Mouse (Mus musculus): ENCODE results near the gene Vav2. TPM values are rescaled to one million over a fixed set of nuclear protein-coding genes. Genes with fewer than 3 reads are reported as not detected.

Vav2 gene
- polyA plus RNA-seq, 1 experiment from 2014 or later, result 3.2 TPM

- WGBS (ENCODE audit: insufficient replicate concordance), result 59% methylated on average over 5 of the region's 5 CpGs
Observed at GRCm38 (mm10) chr2:27331560-27331959, 95.3 kb downstream of the Vav2 start.

GRCm38 (mm10) chr2:27330446-27330845 lies 96.4 kb downstream of the Vav2 start:
- no peak for DNase-seq
- Histone ChIP-seq H3K4me1 (replicated peaks) (peaks cover 41% of the 10 kb centered on the region), H3K36me3 (no peaks in the 10 kb centered on the region), H3K9me3 (replicated peaks) (no peaks in the 10 kb centered on the region), H3K4me3 (replicated peaks) (no peak overlapping the region), H3K27ac (no peak overlapping the region), H3K4me2 (no peak overlapping the region), H3K27me3 (no peaks in the 10 kb centered on the region), H3K9ac (no peak overlapping the region)
- WGBS (ENCODE audit: insufficient replicate concordance), result 74% methylated on average over 8 of the region's 8 CpGs
- ATAC-seq (ENCODE audit: low read depth), result no peak

More at GRCm38 (mm10) chr2:27331560-27331959, 95.3 kb downstream of the Vav2 start:
- Histone ChIP-seq H3K36me3 (peaks cover 6% of the 10 kb centered on the region; the same call in 1 of the 2 replicates), H3K27ac (no peak overlapping the region), H3K9me3 (replicated peaks) (no peaks in the 10 kb centered on the region), H3K4me1 (replicated peaks) (peaks cover 35% of the 10 kb centered on the region), H3K9ac (no peak overlapping the region), H3K27me3 (no peaks in the 10 kb centered on the region), H3K4me3 (replicated peaks) (no peak overlapping the region), H3K4me2 (no peak overlapping the region)
- ATAC-seq (ENCODE audit: low read depth) (no peak), DNase-seq (no peak)

GRCm38 (mm10) chr2:27329386-27330060 lies 97.3 kb downstream of the Vav2 start:
- H3K9ac ChIP-seq, result no peak overlapping the region
- DNase-seq (no peak), ATAC-seq (ENCODE audit: low read depth) (no peak)
- H3K4me1 ChIP-seq (replicated peaks), result peaks cover 50% of the 10 kb centered on the region
- no peak overlapping the region for H3K4me3 ChIP-seq (replicated peaks)
- no peaks in the 10 kb centered on the region for H3K27me3 ChIP-seq
- 72% methylated on average over 10 of the region's 10 CpGs for WGBS (ENCODE audit: insufficient replicate concordance)
- H3K36me3 ChIP-seq, result no peaks in the 10 kb centered on the region
- H3K9me3 ChIP-seq (replicated peaks), result no peaks in the 10 kb centered on the region
- no peak overlapping the region for H3K27ac ChIP-seq
- no peak overlapping the region for H3K4me2 ChIP-seq

- Histone ChIP-seq H3K4me1 (replicated peaks) (peaks cover 59% of the 10 kb centered on the region), H3K4me3 (replicated peaks) (no peak overlapping the region), H3K4me2 (no peak overlapping the region), H3K36me3 (no peaks in the 10 kb centered on the region), H3K9ac (no peak overlapping the region), H3K27me3 (no peaks in the 10 kb centered on the region), H3K9me3 (replicated peaks) (no peaks in the 10 kb centered on the region), H3K27ac (peak overlapping the region; percentile 45; the same call in 1 of the 2 replicates)
- DNase-seq (no peak), ATAC-seq (ENCODE audit: low read depth) (0 out of 2 replicates have a peak, but pooled peaks have one; percentile 10)
Observed at GRCm38 (mm10) chr2:27328613-27329041, 98.2 kb downstream of the Vav2 start.

GRCm38 (mm10) chr2:27327886-27328285 lies 98.9 kb downstream of the Vav2 start:
- WGBS (ENCODE audit: insufficient replicate concordance), result 57% methylated on average over 4 of the region's 4 CpGs
- peak overlapping the region; percentile 45 for H3K27ac ChIP-seq
- no peak for DNase-seq
- no peaks in the 10 kb centered on the region for H3K36me3 ChIP-seq
- H3K27me3 ChIP-seq, result no peaks in the 10 kb centered on the region
- no peak overlapping the region for H3K4me2 ChIP-seq
- H3K9me3 ChIP-seq (replicated peaks), result no peaks in the 10 kb centered on the region
- no peak overlapping the region for H3K4me3 ChIP-seq (replicated peaks)
- H3K4me1 ChIP-seq (replicated peaks), result peaks cover 64% of the 10 kb centered on the region
- ATAC-seq (ENCODE audit: low read depth), result no peak
- no peak overlapping the region for H3K9ac ChIP-seq

GRCm38 (mm10) chr2:27327076-27327475 lies 99.8 kb downstream of the Vav2 start:
- Histone ChIP-seq H3K4me1 (replicated peaks) (peaks cover 66% of the 10 kb centered on the region), H3K9me3 (replicated peaks) (no peaks in the 10 kb centered on the region), H3K27ac (no peak overlapping the region), H3K4me2 (no peak overlapping the region), H3K4me3 (replicated peaks) (no peak overlapping the region), H3K27me3 (no peaks in the 10 kb centered on the region), H3K36me3 (no peaks in the 10 kb centered on the region), H3K9ac (no peak overlapping the region)
- ATAC-seq (ENCODE audit: low read depth), result no peak
- no peak for DNase-seq
- WGBS (ENCODE audit: insufficient replicate concordance), result 12% methylated on average over 6 of the region's 6 CpGs

- WGBS (ENCODE audit: insufficient replicate concordance), result 55% methylated on average over 7 of the region's 7 CpGs
- H3K27me3 ChIP-seq, result no peaks in the 10 kb centered on the region
- H3K9me3 ChIP-seq (replicated peaks), result no peaks in the 10 kb centered on the region
- peaks cover 69% of the 10 kb centered on the region for H3K4me1 ChIP-seq (replicated peaks)
- H3K27ac ChIP-seq, result no peak overlapping the region
- no peak overlapping the region for H3K4me2 ChIP-seq
- ATAC-seq (ENCODE audit: low read depth) (no peak), DNase-seq (no peak)
- no peaks in the 10 kb centered on the region for H3K36me3 ChIP-seq
- no peak overlapping the region for H3K4me3 ChIP-seq (replicated peaks)
- no peak overlapping the region for H3K9ac ChIP-seq
Observed at GRCm38 (mm10) chr2:27326357-27326756, 100.5 kb downstream of the Vav2 start.

- Histone ChIP-seq H3K27ac (no peak overlapping the region), H3K4me2 (no peak overlapping the region), H3K4me1 (replicated peaks) (peaks cover 69% of the 10 kb centered on the region), H3K9ac (no peak overlapping the region), H3K27me3 (no peaks in the 10 kb centered on the region), H3K36me3 (no peaks in the 10 kb centered on the region), H3K9me3 (replicated peaks) (no peaks in the 10 kb centered on the region), H3K4me3 (replicated peaks) (no peak overlapping the region)
- ATAC-seq (ENCODE audit: low read depth) (no peak), DNase-seq (no peak)
- 18% methylated on average over 2 of the region's 2 CpGs for WGBS (ENCODE audit: insufficient replicate concordance)
Observed at GRCm38 (mm10) chr2:27324690-27325089, 102.1 kb downstream of the Vav2 start.

- Histone ChIP-seq H3K4me2 (no peak overlapping the region), H3K4me1 (replicated peaks) (peaks cover 37% of the 10 kb centered on the region), H3K27me3 (no peaks in the 10 kb centered on the region), H3K9me3 (replicated peaks) (no peaks in the 10 kb centered on the region), H3K9ac (no peak overlapping the region), H3K4me3 (replicated peaks) (no peak overlapping the region), H3K27ac (no peak overlapping the region), H3K36me3 (no peaks in the 10 kb centered on the region)
- no peak for ATAC-seq (ENCODE audit: low read depth)
- DNase-seq, result no peak
- 58% methylated on average over 6 of the region's 6 CpGs for WGBS (ENCODE audit: insufficient replicate concordance)
Observed at GRCm38 (mm10) chr2:27321431-27321875, 105.4 kb downstream of the Vav2 start.

GRCm38 (mm10) chr2:27320820-27321219 lies 106.0 kb downstream of the Vav2 start:
- peaks cover 30% of the 10 kb centered on the region for H3K4me1 ChIP-seq (replicated peaks)
- no peaks in the 10 kb centered on the region for H3K9me3 ChIP-seq (replicated peaks)
- no peak for ATAC-seq (ENCODE audit: low read depth)
- H3K36me3 ChIP-seq, result no peaks in the 10 kb centered on the region
- H3K4me2 ChIP-seq, result no peak overlapping the region
- no peaks in the 10 kb centered on the region for H3K27me3 ChIP-seq
- H3K4me3 ChIP-seq (replicated peaks), result no peak overlapping the region
- H3K27ac ChIP-seq, result no peak overlapping the region
- no peak overlapping the region for H3K9ac ChIP-seq
- no peak for DNase-seq
- WGBS (ENCODE audit: insufficient replicate concordance), result 73% methylated on average over 8 of the region's 8 CpGs

GRCm38 (mm10) chr2:27318606-27319005 lies 108.2 kb downstream of the Vav2 start:
- H3K9ac ChIP-seq, result no peak overlapping the region
- no peaks in the 10 kb centered on the region for H3K27me3 ChIP-seq
- no peaks in the 10 kb centered on the region for H3K9me3 ChIP-seq (replicated peaks)
- no peak overlapping the region for H3K27ac ChIP-seq
- no peak overlapping the region for H3K4me2 ChIP-seq
- DNase-seq, result no peak
- WGBS (ENCODE audit: insufficient replicate concordance), result 56% methylated on average over 4 of the region's 4 CpGs
- no peak overlapping the region for H3K4me3 ChIP-seq (replicated peaks)
- peaks cover 19% of the 10 kb centered on the region for H3K4me1 ChIP-seq (replicated peaks)
- ATAC-seq (ENCODE audit: low read depth), result no peak
- H3K36me3 ChIP-seq, result no peaks in the 10 kb centered on the region

GRCm38 (mm10) chr2:27318197-27318596 lies 108.6 kb downstream of the Vav2 start:
- H3K9ac ChIP-seq, result no peak overlapping the region
- no peaks in the 10 kb centered on the region for H3K9me3 ChIP-seq (replicated peaks)
- 24% methylated on average over 1 of the region's 1 CpGs for WGBS (ENCODE audit: insufficient replicate concordance)
- H3K4me1 ChIP-seq (replicated peaks), result peaks cover 14% of the 10 kb centered on the region
- H3K4me3 ChIP-seq (replicated peaks), result no peak overlapping the region
- H3K36me3 ChIP-seq, result no peaks in the 10 kb centered on the region
- no peaks in the 10 kb centered on the region for H3K27me3 ChIP-seq
- DNase-seq, result no peak
- no peak overlapping the region for H3K27ac ChIP-seq
- no peak overlapping the region for H3K4me2 ChIP-seq
- ATAC-seq (ENCODE audit: low read depth), result no peak
